Mouse (Mus musculus): ENCODE measurements at regions not wholly inside any gene's neighbourhood (a gene's known extent, or its start where the extent isn't known, plus 50 kb on each side); places are given as distances from the start of the nearest gene placed in this dataset.

- no peak for DNase-seq (ENCODE audit: low spot score)
These were observed 178.3 kb upstream of the Cdh4 start for GRCm38 (mm10) chr2:179263888-179264287.

GRCm38 (mm10) chr2:179265436-179265835 lies 176.8 kb upstream of the Cdh4 start:
- no peak for DNase-seq (ENCODE audit: low spot score)

- DNase-seq (ENCODE audit: low spot score), result no peak
These were observed 164.9 kb upstream of the Cdh4 start for GRCm38 (mm10) chr2:179277204-179277886.

- no peak for DNase-seq (ENCODE audit: low spot score)
These were observed 164.3 kb upstream of the Cdh4 start for GRCm38 (mm10) chr2:179277887-179278282.

GRCm38 (mm10) chr2:179282276-179282675 lies 160.0 kb upstream of the Cdh4 start:
- no peak for DNase-seq (ENCODE audit: low spot score)

- no peak for DNase-seq (ENCODE audit: low spot score)
These were observed 151.8 kb upstream of the Cdh4 start for GRCm38 (mm10) chr2:179290394-179290793.

- no peak for DNase-seq (ENCODE audit: low spot score)
These were observed 151.1 kb upstream of the Cdh4 start for GRCm38 (mm10) chr2:179291046-179291563.

GRCm38 (mm10) chr2:179291958-179292357 lies 150.3 kb upstream of the Cdh4 start:
- DNase-seq (ENCODE audit: low spot score), result no peak

- DNase-seq (ENCODE audit: low spot score), result peak; percentile 52
These were observed 149.7 kb upstream of the Cdh4 start for GRCm38 (mm10) chr2:179292566-179292965.

GRCm38 (mm10) chr2:179293114-179293513 lies 149.1 kb upstream of the Cdh4 start:
- DNase-seq (ENCODE audit: low spot score), result no peak

GRCm38 (mm10) chr2:179297057-179297456 lies 145.2 kb upstream of the Cdh4 start:
- DNase-seq (ENCODE audit: low spot score), result peak; percentile 46

- DNase-seq (ENCODE audit: low spot score), result peak; percentile 13
These were observed 138.5 kb upstream of the Cdh4 start for GRCm38 (mm10) chr2:179303765-179304164.

GRCm38 (mm10) chr2:179307286-179307931 lies 134.8 kb upstream of the Cdh4 start:
- peak; percentile 82 for DNase-seq (ENCODE audit: low spot score)

- DNase-seq (ENCODE audit: low spot score), result no peak
These were observed 134.3 kb upstream of the Cdh4 start for GRCm38 (mm10) chr2:179307932-179308303.

GRCm38 (mm10) chr2:179318046-179318445 lies 124.2 kb upstream of the Cdh4 start:
- DNase-seq (ENCODE audit: low spot score), result no peak

- DNase-seq (ENCODE audit: low spot score), result no peak
These were observed 117.0 kb upstream of the Cdh4 start for GRCm38 (mm10) chr2:179325242-179325641.

GRCm38 (mm10) chr2:179332872-179333489 lies 109.2 kb upstream of the Cdh4 start:
- DNase-seq (ENCODE audit: low spot score), result no peak

- no peak for DNase-seq (ENCODE audit: low spot score)
These were observed 108.6 kb upstream of the Cdh4 start for GRCm38 (mm10) chr2:179333587-179333986.

GRCm38 (mm10) chr2:179336235-179336634 lies 106.0 kb upstream of the Cdh4 start:
- peak; percentile 55 for DNase-seq (ENCODE audit: low spot score)

- DNase-seq (ENCODE audit: low spot score), result no peak
These were observed 89.6 kb upstream of the Cdh4 start for GRCm38 (mm10) chr2:179352676-179353075.

- DNase-seq (ENCODE audit: low spot score), result no peak
These were observed 87.4 kb upstream of the Cdh4 start for GRCm38 (mm10) chr2:179354866-179355265.

GRCm38 (mm10) chr2:179370882-179371546 lies 71.2 kb upstream of the Cdh4 start:
- DNase-seq (ENCODE audit: low spot score), result no peak

- no peak for DNase-seq (ENCODE audit: low spot score)
These were observed 70.7 kb upstream of the Cdh4 start for GRCm38 (mm10) chr2:179371553-179371952.
